Mouse (Mus musculus): Measurements from ENCODE around the gene Ddx20. TPM values are rescaled to one million over a fixed set of nuclear protein-coding genes. Genes with fewer than 3 reads are reported as not detected.

Ddx20 gene
- polyA plus RNA-seq (2016; fragmentation: Nextera tagmentation; extraction: Ambion mirVana), result 51.3 and 54.1 TPM in 2 replicates

GRCm38 (mm10) chr3:105687324-105688060, at the start of gene Ddx20:
Gene Ddx20, minus strand, starts transcription at chr3:105687574.
- peak within 1 kb of the TSS; percentile 93 for H3K27ac ChIP-seq
- whole genome bisulfite sequencing, result under 1% methylated on average over 66 of the region's 72 CpGs
- peaks cover 7% of the 10 kb centered on the region; the same call in 1 of the 2 replicates for H3K27me3 ChIP-seq (ENCODE audit: poor library complexity, severe bottlenecking)
- H3K4me1 ChIP-seq, result peaks cover 15% of the 10 kb centered on the region
- H3K9me3 ChIP-seq, result no peaks in the 10 kb centered on the region
- H3K36me3 ChIP-seq (replicated peaks), result peaks cover 26% of the 10 kb centered on the region
- H3K4me3 ChIP-seq, result peak within 1 kb of the TSS; percentile 83
- peak; percentile 98 for DNase-seq (ENCODE audit: extremely low spot score, low spot score)

DNA sequence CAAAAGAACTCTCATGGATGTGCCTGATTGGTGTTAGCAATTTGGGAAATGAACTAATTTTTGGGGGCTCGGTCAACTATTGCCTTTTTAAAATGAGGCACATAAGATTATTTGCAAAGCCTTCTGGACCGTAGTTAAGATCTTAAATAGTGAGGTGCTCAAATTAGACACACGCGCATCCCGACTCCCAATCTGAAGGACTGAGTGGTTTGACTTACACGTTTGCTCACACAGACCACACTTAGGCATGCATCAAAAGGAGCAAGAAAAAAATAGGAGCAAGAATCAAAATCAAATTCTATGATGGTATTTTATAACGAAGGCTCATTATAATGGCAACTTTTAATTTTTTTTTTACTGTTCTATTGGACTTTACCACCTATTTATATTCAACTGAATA, 49.7 kb upstream of the Ddx20 start:
- H3K4me1 ChIP-seq, result no peaks in the 10 kb centered on the region
- H3K27me3 ChIP-seq (ENCODE audit: poor library complexity, severe bottlenecking), result no peaks in the 10 kb centered on the region
- WGBS, result 94% methylated on average over 7 of the region's 7 CpGs
- no peak for DNase-seq (ENCODE audit: extremely low spot score, low spot score)
- peaks cover 38% of the 10 kb centered on the region for H3K36me3 ChIP-seq (replicated peaks)
- H3K9me3 ChIP-seq, result no peaks in the 10 kb centered on the region
- H3K4me3 ChIP-seq, result no peak overlapping the region
- H3K27ac ChIP-seq, result no peak overlapping the region

GRCm38 (mm10) chr3:105736148-105736547, 48.8 kb upstream of the Ddx20 start:
- DNase-seq (ENCODE audit: extremely low spot score, low spot score), result no peak
- Histone ChIP-seq H3K27me3 (ENCODE audit: poor library complexity, severe bottlenecking) (no peaks in the 10 kb centered on the region), H3K36me3 (replicated peaks) (peaks cover 39% of the 10 kb centered on the region), H3K9me3 (no peaks in the 10 kb centered on the region), H3K27ac (no peak overlapping the region), H3K4me3 (no peak overlapping the region), H3K4me1 (no peaks in the 10 kb centered on the region)
- WGBS, result 88% methylated on average over 1 of the region's 1 CpGs

DNA sequence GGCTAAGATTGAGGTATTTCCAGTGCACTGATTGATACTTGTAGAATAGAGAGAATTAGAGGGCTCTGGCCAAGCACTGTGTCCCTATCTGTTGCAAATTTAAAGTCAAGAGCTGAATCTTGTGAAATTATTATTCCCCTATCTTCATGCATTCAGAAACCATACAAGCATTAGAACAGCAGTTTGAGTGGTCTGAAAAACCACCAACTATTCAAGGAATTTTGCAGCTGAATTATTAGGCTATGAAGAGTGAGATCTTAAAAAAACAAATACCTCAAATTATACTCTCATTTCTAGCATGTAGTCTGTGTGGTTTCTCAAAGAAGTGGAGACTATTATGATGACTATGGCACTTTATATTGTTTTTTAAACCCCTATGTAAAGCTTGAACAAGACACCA, 47.9 kb upstream of the Ddx20 start:
- Histone ChIP-seq H3K36me3 (replicated peaks) (peaks cover 44% of the 10 kb centered on the region), H3K27ac (no peak overlapping the region), H3K4me3 (no peak overlapping the region), H3K27me3 (ENCODE audit: poor library complexity, severe bottlenecking) (no peaks in the 10 kb centered on the region), H3K4me1 (no peaks in the 10 kb centered on the region), H3K9me3 (no peaks in the 10 kb centered on the region)
- DNase-seq (ENCODE audit: extremely low spot score, low spot score), result no peak

GRCm38 (mm10) chr3:105733538-105733937, 46.2 kb upstream of the Ddx20 start:
- no peak overlapping the region for H3K27ac ChIP-seq
- H3K4me1 ChIP-seq, result no peaks in the 10 kb centered on the region
- DNase-seq (ENCODE audit: extremely low spot score, low spot score), result no peak
- peaks cover 44% of the 10 kb centered on the region for H3K36me3 ChIP-seq (replicated peaks)
- no peak overlapping the region for H3K4me3 ChIP-seq
- H3K9me3 ChIP-seq, result no peaks in the 10 kb centered on the region
- 95% methylated on average over 4 of the region's 4 CpGs for WGBS
- H3K27me3 ChIP-seq (ENCODE audit: poor library complexity, severe bottlenecking), result no peaks in the 10 kb centered on the region

DNA sequence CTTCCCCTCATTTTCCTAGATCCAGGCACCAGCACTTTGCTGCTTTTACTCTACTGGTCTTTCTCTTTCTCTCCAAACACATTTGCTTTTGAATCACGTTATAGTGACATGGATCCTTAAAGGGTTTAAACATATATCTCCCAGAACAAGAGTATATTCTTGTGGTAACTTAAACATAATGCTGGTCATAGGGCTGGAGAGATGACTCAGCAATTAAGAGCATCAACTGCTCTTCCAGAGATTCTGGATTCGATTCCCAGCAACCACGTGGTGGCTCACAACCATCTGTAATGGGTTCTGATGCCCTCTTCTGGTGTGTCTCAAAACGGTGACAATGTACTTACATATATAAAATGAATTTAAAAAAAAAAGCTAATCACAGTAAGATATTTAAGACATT, 45.0 kb upstream of the Ddx20 start:
- no peaks in the 10 kb centered on the region for H3K9me3 ChIP-seq
- no peaks in the 10 kb centered on the region for H3K27me3 ChIP-seq (ENCODE audit: poor library complexity, severe bottlenecking)
- DNase-seq (ENCODE audit: extremely low spot score, low spot score), result no peak
- peaks cover 37% of the 10 kb centered on the region for H3K36me3 ChIP-seq (replicated peaks)
- H3K27ac ChIP-seq, result no peak overlapping the region
- WGBS, result 93% methylated on average over 4 of the region's 4 CpGs
- H3K4me1 ChIP-seq, result no peaks in the 10 kb centered on the region
- no peak overlapping the region for H3K4me3 ChIP-seq

- Histone ChIP-seq H3K27ac (no peak overlapping the region), H3K9me3 (no peaks in the 10 kb centered on the region), H3K4me1 (peaks cover 5% of the 10 kb centered on the region), H3K4me3 (no peak overlapping the region), H3K27me3 (ENCODE audit: poor library complexity, severe bottlenecking) (no peaks in the 10 kb centered on the region), H3K36me3 (replicated peaks) (peaks cover 6% of the 10 kb centered on the region)
- WGBS, result 9% methylated on average over 1 of the region's 1 CpGs
- no peak for DNase-seq (ENCODE audit: extremely low spot score, low spot score)
Observed at GRCm38 (mm10) chr3:105726037-105726436, 38.7 kb upstream of the Ddx20 start.

- Histone ChIP-seq H3K4me1 (peaks cover 21% of the 10 kb centered on the region), H3K36me3 (replicated peaks) (peaks cover 2% of the 10 kb centered on the region; the same call in 1 of the 2 replicates), H3K9me3 (no peaks in the 10 kb centered on the region), H3K27ac (no peak overlapping the region), H3K4me3 (no peak overlapping the region), H3K27me3 (ENCODE audit: poor library complexity, severe bottlenecking) (no peaks in the 10 kb centered on the region)
- 84% methylated on average over 3 of the region's 3 CpGs for WGBS
- no peak for DNase-seq (ENCODE audit: extremely low spot score, low spot score)
Observed at GRCm38 (mm10) chr3:105722510-105722909, 35.1 kb upstream of the Ddx20 start.

DNA sequence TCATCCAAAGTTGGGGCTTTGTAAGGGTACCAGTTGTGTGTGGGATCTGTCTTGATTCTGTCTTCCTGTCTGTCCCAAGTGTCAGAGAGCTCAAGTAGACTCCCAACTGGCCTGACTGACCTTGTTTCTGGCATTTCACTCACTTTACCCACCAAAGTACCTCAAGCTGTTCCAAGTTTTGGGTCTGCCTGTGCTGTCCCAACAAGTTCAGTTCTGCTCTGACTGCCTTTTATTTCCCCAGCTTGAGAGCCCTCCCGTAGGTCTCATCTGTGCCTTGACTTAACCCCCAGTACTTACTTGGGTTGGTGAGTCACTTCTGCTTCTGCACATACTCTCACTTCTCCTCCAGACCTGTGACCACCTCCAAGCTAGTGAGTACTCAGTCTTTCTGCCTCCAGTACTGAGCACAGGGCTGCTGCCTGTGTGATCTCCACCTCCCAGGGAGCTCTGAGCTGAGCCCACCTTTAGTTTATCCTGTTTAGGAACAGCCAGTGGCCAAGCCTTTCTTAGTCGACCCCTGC, 34.4 kb upstream of the Ddx20 start:
- H3K27ac ChIP-seq, result no peak overlapping the region
- H3K27me3 ChIP-seq (ENCODE audit: poor library complexity, severe bottlenecking), result no peaks in the 10 kb centered on the region
- no peak for DNase-seq (ENCODE audit: extremely low spot score, low spot score)
- H3K9me3 ChIP-seq, result no peaks in the 10 kb centered on the region
- H3K4me3 ChIP-seq, result no peak overlapping the region
- WGBS, result 74% methylated on average over 2 of the region's 2 CpGs
- H3K4me1 ChIP-seq, result peaks cover 26% of the 10 kb centered on the region
- no peaks in the 10 kb centered on the region for H3K36me3 ChIP-seq (replicated peaks)

- no peaks in the 10 kb centered on the region for H3K36me3 ChIP-seq (replicated peaks)
- WGBS, result 78% methylated on average over 4 of the region's 4 CpGs
- no peaks in the 10 kb centered on the region for H3K27me3 ChIP-seq (ENCODE audit: poor library complexity, severe bottlenecking)
- peaks cover 34% of the 10 kb centered on the region for H3K4me1 ChIP-seq
- no peak overlapping the region for H3K4me3 ChIP-seq
- no peak overlapping the region for H3K27ac ChIP-seq
- DNase-seq (ENCODE audit: extremely low spot score, low spot score), result no peak
- no peaks in the 10 kb centered on the region for H3K9me3 ChIP-seq
Observed at GRCm38 (mm10) chr3:105720514-105720913, 33.1 kb upstream of the Ddx20 start.

GRCm38 (mm10) chr3:105719979-105720378, 32.6 kb upstream of the Ddx20 start:
- no peak overlapping the region for H3K4me3 ChIP-seq
- no peaks in the 10 kb centered on the region for H3K27me3 ChIP-seq (ENCODE audit: poor library complexity, severe bottlenecking)
- DNase-seq (ENCODE audit: extremely low spot score, low spot score), result no peak
- H3K4me1 ChIP-seq, result peaks cover 37% of the 10 kb centered on the region
- WGBS, result 85% methylated on average over 4 of the region's 4 CpGs
- H3K9me3 ChIP-seq, result no peaks in the 10 kb centered on the region
- no peaks in the 10 kb centered on the region for H3K36me3 ChIP-seq (replicated peaks)
- no peak overlapping the region for H3K27ac ChIP-seq

GRCm38 (mm10) chr3:105718746-105719145, 31.4 kb upstream of the Ddx20 start:
- WGBS, result 56% methylated on average over 4 of the region's 4 CpGs
- H3K4me1 ChIP-seq, result peaks cover 49% of the 10 kb centered on the region
- H3K27me3 ChIP-seq (ENCODE audit: poor library complexity, severe bottlenecking), result no peaks in the 10 kb centered on the region
- H3K9me3 ChIP-seq, result no peaks in the 10 kb centered on the region
- H3K4me3 ChIP-seq, result no peak overlapping the region
- no peak overlapping the region for H3K27ac ChIP-seq
- DNase-seq (ENCODE audit: extremely low spot score, low spot score), result no peak
- no peaks in the 10 kb centered on the region for H3K36me3 ChIP-seq (replicated peaks)

- peak overlapping the region; percentile 54 for H3K27ac ChIP-seq
- 62% methylated on average over 11 of the region's 11 CpGs for WGBS
- no peak for DNase-seq (ENCODE audit: extremely low spot score, low spot score)
- H3K36me3 ChIP-seq (replicated peaks), result no peaks in the 10 kb centered on the region
- no peaks in the 10 kb centered on the region for H3K9me3 ChIP-seq
- no peak overlapping the region for H3K4me3 ChIP-seq
- peaks cover 56% of the 10 kb centered on the region for H3K4me1 ChIP-seq
- H3K27me3 ChIP-seq (ENCODE audit: poor library complexity, severe bottlenecking), result no peaks in the 10 kb centered on the region
Observed at GRCm38 (mm10) chr3:105717856-105718555, 30.6 kb upstream of the Ddx20 start.

Data from forebrain, embryonic 10.5 days (tissue).